Mouse (Mus musculus) E14TG2a.4 (cell line): Measurements from ENCODE around the gene 2310009B15Rik.

ENCODE experiments used
- H3K27me3 ChIP-seq: 2 replicates; pipeline ENCODE4 v1.6.1; 2014; ENCODE audit warnings: low read length, control low read depth; ENCODE audit not compliant: insufficient read depth
- H3K36me3 ChIP-seq: 2 replicates; pipeline ENCODE4 v1.6.1; 2014; ENCODE audit warnings: low read length, control low read depth; ENCODE audit not compliant: insufficient read depth
- H3K4me1 ChIP-seq: replicated peaks from 2 replicates; pipeline ENCODE4 v1.6.1; 2014; ENCODE audit warnings: low read depth, low read length, control low read depth
- H3K4me3 ChIP-seq: replicated peaks from 2 replicates; pipeline ENCODE4 v1.5.1; 2014; ENCODE audit warnings: mild to moderate bottlenecking, low read length
- H3K9me3 ChIP-seq: 2 replicates; pipeline ENCODE4 v1.6.1; 2014; ENCODE audit warnings: low read length, control low read depth
- CTCF ChIP-seq: conservative IDR thresholded peaks from 2 replicates; pipeline ENCODE4 v1.5.1; 2014; ENCODE audit warnings: low read length
- NANOG ChIP-seq: IDR thresholded peaks from 2 replicates; pipeline ENCODE4 v1.6.1; 2014; ENCODE audit warnings: borderline replicate concordance, low read length, mixed read lengths
- POU5F1 ChIP-seq: IDR thresholded peaks from 2 replicates; pipeline ENCODE4 v1.6.1; 2014; ENCODE audit warnings: low read length, borderline replicate concordance

2310009B15Rik gene

DNA sequence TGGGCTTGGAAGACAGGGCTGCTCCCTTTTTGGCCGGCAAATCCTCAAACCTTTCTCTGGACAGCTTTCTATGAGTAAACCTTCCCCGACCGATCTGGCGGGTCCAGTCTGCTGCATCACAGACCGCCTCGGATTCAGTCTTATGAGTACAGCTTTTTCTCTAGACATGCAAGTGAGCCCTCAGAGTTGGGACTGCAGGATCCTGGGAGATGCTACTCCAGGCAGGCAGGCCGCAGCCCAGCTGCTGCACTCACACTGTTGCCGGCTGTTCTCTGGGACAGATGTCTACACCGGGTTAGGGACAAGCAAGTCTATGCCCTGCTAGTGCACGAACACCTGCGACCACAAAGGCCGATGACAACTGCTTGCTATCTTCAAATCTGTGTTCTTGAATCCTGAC lies 10.5 kb downstream of the 2310009B15Rik start:
- H3K36me3 ChIP-seq, result no peaks in the 10 kb centered on the region

DNA sequence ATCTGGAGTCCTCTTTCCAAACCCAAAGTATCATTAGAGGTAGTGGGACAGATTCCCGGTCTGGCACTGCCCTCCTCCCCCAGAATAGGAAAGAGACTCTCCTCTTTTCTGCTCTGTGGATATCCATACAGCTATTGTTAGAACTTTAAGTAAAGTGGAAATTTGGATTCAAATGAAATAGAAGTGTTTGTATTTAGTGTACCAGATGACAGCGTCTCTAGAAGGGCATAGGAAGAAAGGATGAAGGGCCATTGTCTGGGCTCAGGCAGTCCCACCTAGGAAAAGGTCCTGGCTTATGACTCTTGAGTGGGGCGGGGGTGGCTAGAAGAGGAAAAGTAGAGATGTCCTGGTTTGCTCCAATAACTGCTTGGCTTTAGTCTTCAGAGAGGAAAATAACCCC lies 11.2 kb downstream of the 2310009B15Rik start:
- H3K36me3 ChIP-seq, result no peaks in the 10 kb centered on the region
- no peaks in the 10 kb centered on the region for H3K9me3 ChIP-seq

More for the DNA sequence above, 10.5 kb downstream of the 2310009B15Rik start:
- Histone ChIP-seq H3K4me3 (no peak overlapping the region), H3K9me3 (no peaks in the 10 kb centered on the region), H3K4me1 (peaks cover 67% of the 10 kb centered on the region), H3K27me3 (peaks cover 97% of the 10 kb centered on the region)
- no peak for TF ChIP-seq NANOG
- TF ChIP-seq POU5F1, result no peak
- TF ChIP-seq CTCF, result no peak

DNA sequence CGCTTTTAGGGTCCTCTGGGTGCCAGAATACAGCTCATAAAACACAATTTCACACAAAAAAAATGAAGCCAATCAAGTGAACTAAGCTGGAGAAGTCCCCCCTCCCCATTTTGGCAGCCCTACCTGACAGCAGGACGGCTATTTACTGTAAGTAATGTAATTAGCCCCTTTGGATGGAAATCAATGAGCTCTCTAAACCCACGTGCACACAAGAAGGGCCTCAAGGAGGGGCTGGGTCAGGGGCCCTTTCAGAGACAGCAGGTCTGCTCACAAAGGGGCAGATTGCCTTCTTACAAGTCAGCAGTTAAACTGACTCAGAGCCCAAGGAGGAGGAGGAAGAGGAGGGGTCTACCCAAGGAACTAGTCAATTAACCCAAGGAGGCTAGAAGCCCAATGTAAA lies 12.5 kb downstream of the 2310009B15Rik start:
- H3K9me3 ChIP-seq, result no peaks in the 10 kb centered on the region
- 0 out of 2 replicates have a peak overlapping the region, but pooled peaks have one; percentile 58 for H3K4me3 ChIP-seq
- TF ChIP-seq CTCF (no peak), POU5F1 (no peak), NANOG (no peak)
- H3K4me1 ChIP-seq, result peaks cover 74% of the 10 kb centered on the region
- H3K36me3 ChIP-seq, result no peaks in the 10 kb centered on the region
- H3K27me3 ChIP-seq, result peaks cover 98% of the 10 kb centered on the region

More for the DNA sequence above, 11.2 kb downstream of the 2310009B15Rik start:
- Histone ChIP-seq H3K4me1 (peaks cover 72% of the 10 kb centered on the region), H3K4me3 (no peak overlapping the region), H3K27me3 (peaks cover 97% of the 10 kb centered on the region)
- TF ChIP-seq NANOG (no peak), POU5F1 (no peak), CTCF (no peak)

DNA sequence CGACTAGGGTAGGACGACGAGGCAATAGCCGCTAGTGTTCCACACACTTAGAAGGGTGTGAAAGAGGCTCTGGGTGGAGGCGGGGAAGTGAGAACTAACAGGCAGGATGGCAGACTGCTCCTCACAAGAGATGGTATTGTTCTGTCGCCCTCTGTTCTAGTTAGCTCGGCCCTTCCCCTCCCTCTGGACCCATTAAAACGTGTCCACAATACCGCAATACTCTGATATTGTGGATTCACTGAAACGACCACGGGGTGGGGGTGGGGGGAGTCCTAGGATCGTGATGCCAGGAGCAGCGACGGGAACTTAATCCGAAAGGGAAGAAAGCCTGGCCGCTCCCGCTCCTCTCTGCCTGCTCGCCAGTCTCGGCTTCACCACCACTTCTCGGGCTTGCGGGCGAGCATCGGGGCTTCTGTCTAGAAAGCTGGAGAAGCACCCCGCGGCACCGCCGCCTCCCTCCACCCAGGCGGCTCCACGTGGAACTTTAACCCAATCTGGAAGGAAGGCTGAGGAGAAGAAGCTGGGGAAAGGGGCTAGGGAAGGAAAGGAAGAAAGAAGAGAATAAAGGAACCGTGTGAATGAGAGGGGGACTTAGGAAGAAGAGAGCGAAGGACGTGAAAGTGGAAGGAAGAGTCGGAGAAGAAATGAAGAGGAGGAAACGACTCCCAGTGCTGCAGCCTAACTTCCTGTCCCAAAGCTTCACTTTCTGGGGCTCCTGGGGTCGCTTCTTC lies 13.1 kb downstream of the 2310009B15Rik start:
- H3K27me3 ChIP-seq, result peaks cover 98% of the 10 kb centered on the region
- peak overlapping the region; percentile 58 for H3K4me3 ChIP-seq
- H3K36me3 ChIP-seq, result no peaks in the 10 kb centered on the region
- no peak for TF ChIP-seq NANOG
- no peak for TF ChIP-seq POU5F1
- TF ChIP-seq CTCF, result no peak
- no peaks in the 10 kb centered on the region for H3K9me3 ChIP-seq
- H3K4me1 ChIP-seq, result peaks cover 70% of the 10 kb centered on the region

DNA sequence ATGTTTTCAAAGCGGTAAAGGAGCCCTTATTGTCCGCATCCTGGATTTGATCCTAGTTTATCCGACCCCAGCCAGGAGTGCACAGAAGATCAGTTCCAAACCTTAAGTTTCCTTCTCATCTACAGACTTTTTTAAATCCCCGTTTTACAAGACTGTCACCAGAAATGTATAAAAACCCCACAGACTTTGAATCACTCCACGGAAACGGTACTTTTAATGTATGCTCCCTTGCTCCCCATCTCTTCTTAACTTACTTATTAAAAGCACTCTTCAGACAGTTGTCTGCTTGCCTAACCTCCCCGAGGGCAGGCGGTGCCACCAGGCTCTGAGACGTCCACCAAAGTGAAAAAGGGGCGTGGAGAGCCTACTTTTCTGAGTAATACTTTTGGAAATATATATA lies 13.9 kb downstream of the 2310009B15Rik start:
- H3K4me1 ChIP-seq, result peaks cover 70% of the 10 kb centered on the region
- no peak overlapping the region for H3K4me3 ChIP-seq
- no peaks in the 10 kb centered on the region for H3K36me3 ChIP-seq
- H3K27me3 ChIP-seq, result peaks cover 98% of the 10 kb centered on the region
- no peaks in the 10 kb centered on the region for H3K9me3 ChIP-seq
- no peak for TF ChIP-seq NANOG
- no peak for TF ChIP-seq CTCF
- no peak for TF ChIP-seq POU5F1

DNA sequence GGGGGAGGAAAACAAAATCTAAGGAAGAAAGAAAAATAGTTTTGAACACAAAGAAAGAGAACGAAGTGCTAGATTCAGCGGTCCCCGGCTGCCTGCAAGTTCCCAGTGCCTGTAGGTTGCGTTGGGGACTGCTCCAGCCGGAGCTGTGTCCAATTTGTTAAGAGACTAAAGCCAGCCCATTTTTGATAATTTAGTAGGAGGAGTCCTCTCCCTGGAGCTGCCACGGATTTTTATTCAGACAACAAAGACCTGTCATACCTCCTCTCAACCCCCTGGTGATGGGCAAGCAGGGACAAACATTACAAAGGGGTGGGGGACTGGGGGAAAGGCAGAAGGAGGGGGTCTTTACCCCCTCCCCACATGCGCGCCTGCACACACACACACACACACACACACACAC lies 14.3 kb downstream of the 2310009B15Rik start:
- Histone ChIP-seq H3K4me1 (peaks cover 71% of the 10 kb centered on the region), H3K27me3 (peaks cover 100% of the 10 kb centered on the region), H3K9me3 (no peaks in the 10 kb centered on the region), H3K4me3 (0 out of 2 replicates have a peak overlapping the region, but pooled peaks have one; percentile 10), H3K36me3 (no peaks in the 10 kb centered on the region)
- no peak for TF ChIP-seq POU5F1
- no peak for TF ChIP-seq NANOG
- TF ChIP-seq CTCF, result no peak

DNA sequence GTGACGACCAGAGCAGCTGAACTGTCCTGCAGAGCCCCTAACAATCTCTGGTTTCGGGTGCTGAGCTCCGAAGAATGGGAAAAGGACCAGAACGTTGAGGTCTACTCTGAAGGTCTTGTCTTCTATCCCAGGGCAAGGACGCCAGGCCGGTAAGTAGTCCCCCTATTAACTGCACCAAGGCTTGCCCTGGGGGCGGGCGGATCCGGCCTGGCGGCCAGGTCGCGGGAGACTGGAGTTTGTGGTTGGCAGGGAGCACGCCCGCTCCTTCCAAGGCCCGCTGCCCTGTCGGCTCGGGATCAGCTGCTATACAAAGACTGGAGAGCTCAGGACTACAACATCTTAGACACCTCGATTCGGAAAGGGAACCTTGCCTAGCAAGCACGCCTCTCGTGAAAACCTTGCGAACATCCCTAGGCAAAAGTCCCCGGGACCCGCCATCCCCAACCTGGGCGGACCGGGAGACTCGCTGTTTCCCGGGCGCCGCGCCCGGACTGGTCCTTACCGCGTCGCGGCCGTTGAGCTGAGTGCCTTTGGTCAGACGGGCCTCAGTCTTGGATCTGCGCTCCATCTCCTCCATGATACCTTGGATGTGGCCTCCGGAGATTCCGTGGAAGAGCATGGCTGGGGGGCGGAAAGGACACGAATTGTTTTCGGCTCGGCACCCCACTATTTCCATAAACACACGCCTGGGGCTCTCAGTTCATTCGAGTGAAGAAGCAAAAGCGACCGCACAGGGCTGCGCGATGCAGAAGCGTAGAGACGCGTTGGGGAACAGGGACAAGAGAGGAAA lies 15.2 kb downstream of the 2310009B15Rik start:
- Histone ChIP-seq H3K36me3 (no peaks in the 10 kb centered on the region), H3K4me1 (peaks cover 65% of the 10 kb centered on the region), H3K27me3 (peaks cover 100% of the 10 kb centered on the region), H3K4me3 (peak overlapping the region; percentile 64), H3K9me3 (no peaks in the 10 kb centered on the region)
- no peak for TF ChIP-seq CTCF
- TF ChIP-seq POU5F1, result no peak
- TF ChIP-seq NANOG, result no peak
